Mouse (Mus musculus): ENCODE measurements at regions not wholly inside any gene's neighbourhood (a gene's known extent, or its start where the extent isn't known, plus 50 kb on each side); places are given as distances from the start of the nearest gene placed in this dataset.

GRCm38 (mm10) chr3:143659421-143659978 lies 545.5 kb downstream of the Lmo4 start:
- no peak for ATAC-seq (ENCODE audit: extremely low read depth, insufficient number of reproducible peaks, low FRiP score, poor library complexity, severe bottlenecking)

GRCm38 (mm10) chr3:143647237-143647636 lies 557.8 kb downstream of the Lmo4 start:
- ATAC-seq (ENCODE audit: extremely low read depth, insufficient number of reproducible peaks, low FRiP score, poor library complexity, severe bottlenecking), result 0 out of 2 replicates have a peak, but pooled peaks have one; percentile 16

GRCm38 (mm10) chr3:143646836-143647235 lies 558.2 kb downstream of the Lmo4 start:
- peak; percentile 97 for ATAC-seq (ENCODE audit: extremely low read depth, insufficient number of reproducible peaks, low FRiP score, poor library complexity, severe bottlenecking)

- ATAC-seq (ENCODE audit: extremely low read depth, insufficient number of reproducible peaks, low FRiP score, poor library complexity, severe bottlenecking), result no peak
Observed at GRCm38 (mm10) chr3:143633036-143633435, 572.0 kb downstream of the Lmo4 start.

GRCm38 (mm10) chr3:143631183-143631582 lies 573.8 kb downstream of the Lmo4 start:
- ATAC-seq (ENCODE audit: extremely low read depth, insufficient number of reproducible peaks, low FRiP score, poor library complexity, severe bottlenecking), result no peak

GRCm38 (mm10) chr3:143624906-143625305 lies 580.1 kb downstream of the Lmo4 start:
- no peak for ATAC-seq (ENCODE audit: extremely low read depth, insufficient number of reproducible peaks, low FRiP score, poor library complexity, severe bottlenecking)

GRCm38 (mm10) chr3:143622275-143622674 lies 582.7 kb downstream of the Lmo4 start:
- ATAC-seq (ENCODE audit: extremely low read depth, insufficient number of reproducible peaks, low FRiP score, poor library complexity, severe bottlenecking), result no peak

GRCm38 (mm10) chr3:143619125-143619524 lies 585.9 kb downstream of the Lmo4 start:
- ATAC-seq (ENCODE audit: extremely low read depth, insufficient number of reproducible peaks, low FRiP score, poor library complexity, severe bottlenecking), result no peak

- no peak for ATAC-seq (ENCODE audit: extremely low read depth, insufficient number of reproducible peaks, low FRiP score, poor library complexity, severe bottlenecking)
Observed at GRCm38 (mm10) chr3:143614895-143615294, 590.1 kb downstream of the Lmo4 start.

- ATAC-seq (ENCODE audit: extremely low read depth, insufficient number of reproducible peaks, low FRiP score, poor library complexity, severe bottlenecking), result no peak
Observed at GRCm38 (mm10) chr3:143614004-143614403, 591.0 kb downstream of the Lmo4 start.

GRCm38 (mm10) chr3:143609673-143610072 lies 595.3 kb downstream of the Lmo4 start:
- ATAC-seq (ENCODE audit: extremely low read depth, insufficient number of reproducible peaks, low FRiP score, poor library complexity, severe bottlenecking), result no peak

GRCm38 (mm10) chr3:143599120-143599519 lies 605.9 kb downstream of the Lmo4 start:
- ATAC-seq (ENCODE audit: extremely low read depth, insufficient number of reproducible peaks, low FRiP score, poor library complexity, severe bottlenecking), result peak; percentile 86

GRCm38 (mm10) chr3:143596949-143597593 lies 607.9 kb downstream of the Lmo4 start:
- no peak for ATAC-seq (ENCODE audit: extremely low read depth, insufficient number of reproducible peaks, low FRiP score, poor library complexity, severe bottlenecking)

- ATAC-seq (ENCODE audit: extremely low read depth, insufficient number of reproducible peaks, low FRiP score, poor library complexity, severe bottlenecking), result no peak
Observed at GRCm38 (mm10) chr3:143596011-143596683, 608.9 kb downstream of the Lmo4 start.

- no peak for ATAC-seq (ENCODE audit: extremely low read depth, insufficient number of reproducible peaks, low FRiP score, poor library complexity, severe bottlenecking)
Observed at GRCm38 (mm10) chr3:143595081-143595480, 609.9 kb downstream of the Lmo4 start.

GRCm38 (mm10) chr3:143594676-143595075 lies 610.3 kb downstream of the Lmo4 start:
- no peak for ATAC-seq (ENCODE audit: extremely low read depth, insufficient number of reproducible peaks, low FRiP score, poor library complexity, severe bottlenecking)

GRCm38 (mm10) chr3:143586653-143587052 lies 618.4 kb downstream of the Lmo4 start:
- ATAC-seq (ENCODE audit: extremely low read depth, insufficient number of reproducible peaks, low FRiP score, poor library complexity, severe bottlenecking), result no peak

GRCm38 (mm10) chr3:143584692-143585603 lies 620.1 kb downstream of the Lmo4 start:
- ATAC-seq (ENCODE audit: extremely low read depth, insufficient number of reproducible peaks, low FRiP score, poor library complexity, severe bottlenecking), result no peak

- ATAC-seq (ENCODE audit: extremely low read depth, insufficient number of reproducible peaks, low FRiP score, poor library complexity, severe bottlenecking), result no peak
Observed at GRCm38 (mm10) chr3:143576338-143577007, 628.5 kb downstream of the Lmo4 start.
